ENCODE assay signal across 9 mouse cellular contexts in the genomic region with DNA sequence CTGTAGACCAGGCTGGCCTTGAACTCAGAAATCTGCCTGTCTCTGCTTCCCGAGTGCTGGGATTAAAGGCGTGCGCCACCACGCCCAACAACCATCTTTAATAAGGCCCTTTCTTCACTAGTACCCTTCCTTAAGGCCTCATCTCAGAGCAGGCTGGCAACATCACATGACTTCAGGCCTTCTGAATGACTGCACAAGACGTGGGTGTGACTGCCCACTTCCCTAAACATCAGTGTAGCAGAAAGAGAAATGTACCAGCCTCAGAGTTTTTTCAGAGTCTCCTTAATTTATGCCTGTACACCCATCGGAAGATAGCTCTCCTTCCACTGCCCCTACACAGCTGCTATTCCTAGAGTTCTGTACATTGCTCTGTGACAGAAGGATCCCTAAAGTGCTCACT. TPM values are rescaled to one million over a fixed set of nuclear protein-coding genes. Genes with fewer than 3 reads are reported as not detected.
A peak's percentile ranks its signal among the peaks of the same experiment; 100 is the strongest.
DNase-seq lines count a peak whose midpoint lies in the region; ATAC-seq lines count a peak whose summit lies in the region.
"Had no signal": no experiment of that assay in that cellular context is flagged by ENCODE, and none has a peak within 500 bp of the region (broad histone marks: within the 10 kb centered on the region; RNA-seq: fewer than 3 reads in every experiment).

No protein-coding gene starts in this region.

- peak; percentile 18 to 44 for DNase-seq in left cerebral cortex, postnatal 36 days (ENCODE audit: low spot score in 2 of 2)
- no peak for DNase-seq in left cerebral cortex, postnatal 4 days
- peak; percentile 56 to 79 for DNase-seq in natural killer cell, adult 2 months (ENCODE audit: low spot score in 2 of 2)
- DNase-seq in adrenal gland, adult 8-10 months = no peak
- no peak for DNase-seq in layer of hippocampus, postnatal 25 days (ENCODE audit: extremely low spot score in 1 of 2, low spot score in 1 of 2)
- no peak for DNase-seq in gastrocnemius, postnatal 4 days (ENCODE audit: low spot score in 2 of 2)
- DNase-seq: gastrocnemius, postnatal 10 days had no signal

- intact Hi-C loops in left cerebral cortex, postnatal 36 days (cut with DNase I) = no loop called here
- intact Hi-C loops in left cerebral cortex, postnatal 4 days (cut with DNase I) = no loop called here

- ATAC-seq in CD4-positive, CD25-positive, alpha-beta regulatory T cell, adult 4 months = peak; percentile 54
- ATAC-seq in granulocyte monocyte progenitor cell, adult 5-6 weeks (replicated peaks; ENCODE audit: poor library complexity, severe bottlenecking) = peak; percentile 71

RNA-seq across cellular contexts. Expression of gene Foxk1, which starts 25.2 kb away (rescaled TPM):
- 10 to 100 TPM; 42.4 to 42.5 TPM for total RNA-seq in left cerebral cortex, postnatal 36 days (2021)
- total RNA-seq in left cerebral cortex, postnatal 4 days (2021) = 10 to 100 TPM; 34.5 to 35.6 TPM
- polyA plus RNA-seq in CD4-positive, CD25-positive, alpha-beta regulatory T cell, adult 4 months (2017; shearing (Covaris generic)) = 10 to 100 TPM in 1 of 2 experiments, 1 to 10 TPM in 1; 8.2 to 13.2 TPM
- total RNA-seq in granulocyte monocyte progenitor cell, adult 5-6 weeks (2014; fragmentation: Nextera tagmentation) = 18.2 and 19.0 TPM in 2 replicates
- total RNA-seq in granulocyte monocyte progenitor cell, adult 5-6 weeks (2017) = 6.1 TPM in 2 replicates
- 10 to 100 TPM; 24.8 to 30.9 (median 28.3) TPM for total RNA-seq in adrenal gland, adult 8-10 months (2022)
- total RNA-seq in layer of hippocampus, postnatal 25 days (2021) = 10 to 100 TPM; 40.6 to 45.7 TPM
- 10 to 100 TPM; 26.6 to 27.9 TPM for total RNA-seq in gastrocnemius, postnatal 4 days (2021)

Comparison
In these comparisons a context has a peak if more than half of its experiments do, and no peak if none do; other contexts are left out.
1. DNase-seq: peak in left cerebral cortex, postnatal 36 days (2 of 2) and natural killer cell, adult 2 months (2 of 2); none in left cerebral cortex, postnatal 4 days (single experiment), adrenal gland, adult 8-10 months (single experiment), layer of hippocampus, postnatal 25 days (0 of 2) and gastrocnemius, postnatal 4 days (0 of 2).